Mouse (Mus musculus): Measurements from ENCODE around the gene Ddx11. TPM values are rescaled to one million over a fixed set of nuclear protein-coding genes. Genes with fewer than 3 reads are reported as not detected.

The Ddx11 gene
- polyA plus RNA-seq, 1 experiment from 2014 or later: 1.7 TPM

DNA sequence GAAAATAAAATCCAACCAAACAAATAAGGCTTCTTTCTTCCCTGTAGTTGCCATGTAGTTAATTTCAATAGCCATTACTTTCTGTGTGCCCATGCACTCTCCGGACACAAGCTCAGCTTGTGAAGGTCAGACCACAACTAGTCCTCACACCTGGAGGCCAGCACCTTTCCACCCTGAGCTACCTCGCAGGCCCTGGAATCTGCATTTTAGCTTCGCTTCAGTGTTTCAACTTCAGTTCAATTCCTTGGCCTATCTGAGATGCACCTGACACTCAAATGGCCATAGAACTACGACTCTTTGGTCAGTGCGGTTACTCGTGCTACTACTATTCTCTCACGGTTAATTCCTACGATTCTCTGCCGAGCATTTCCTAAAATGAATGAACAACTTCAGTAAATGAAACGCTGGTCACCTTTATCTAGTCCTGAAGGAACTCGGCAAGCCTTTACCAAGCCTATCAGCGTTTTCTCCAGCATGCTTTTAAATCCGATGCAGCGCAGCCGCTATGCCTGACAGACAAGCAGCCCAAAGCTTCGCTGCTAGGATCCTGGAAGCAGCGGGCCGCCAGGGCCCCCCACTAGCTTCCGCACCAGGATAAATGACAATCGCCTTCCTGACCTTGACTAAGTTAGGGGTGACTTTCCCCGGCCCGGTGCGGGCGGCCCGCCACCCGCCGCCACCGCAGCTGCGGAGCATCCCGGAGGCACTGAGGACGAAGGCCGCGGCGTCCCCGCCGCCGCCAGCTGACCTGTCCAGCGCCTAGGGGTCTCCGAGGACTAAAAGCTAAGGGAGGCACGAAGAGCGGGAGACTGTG, 22.5 kb upstream of the Ddx11 start:
- peak overlapping the region; percentile 91 for H3K4me3 ChIP-seq (ENCODE audit: low read depth, low read length)
- H3K4me1 ChIP-seq (replicated peaks; ENCODE audit: control insufficient read depth, insufficient read depth, low read length): 0 out of 2 replicates have a peak, but pooled peaks cover 4% of the 10 kb centered on the region
- H3K27ac ChIP-seq (ENCODE audit: low read depth, low read length): peak overlapping the region; percentile 95
- no peaks in the 10 kb centered on the region for H3K36me3 ChIP-seq (ENCODE audit: control insufficient read depth, insufficient read depth)
- H3K9ac ChIP-seq (ENCODE audit: low read depth, low read length): peak overlapping the region; percentile 86
- WGBS: under 1% methylated on average over 41 of the region's 41 CpGs
- H3K4me2 ChIP-seq (replicated peaks; ENCODE audit: low read depth): peak overlapping the region; percentile 63
- H3K9me3 ChIP-seq (ENCODE audit: control insufficient read depth): no peaks in the 10 kb centered on the region
- TF ChIP-seq CTCF (IDR thresholded peaks at IDR 0.05; ENCODE audit: low read depth): 0 out of 2 replicates have a peak, but pooled peaks have one; percentile 0
- ATAC-seq: peak; percentile 58
- H3K27me3 ChIP-seq (replicated peaks; ENCODE audit: control insufficient read depth, insufficient read depth, low read length): no peaks in the 10 kb centered on the region

DNA sequence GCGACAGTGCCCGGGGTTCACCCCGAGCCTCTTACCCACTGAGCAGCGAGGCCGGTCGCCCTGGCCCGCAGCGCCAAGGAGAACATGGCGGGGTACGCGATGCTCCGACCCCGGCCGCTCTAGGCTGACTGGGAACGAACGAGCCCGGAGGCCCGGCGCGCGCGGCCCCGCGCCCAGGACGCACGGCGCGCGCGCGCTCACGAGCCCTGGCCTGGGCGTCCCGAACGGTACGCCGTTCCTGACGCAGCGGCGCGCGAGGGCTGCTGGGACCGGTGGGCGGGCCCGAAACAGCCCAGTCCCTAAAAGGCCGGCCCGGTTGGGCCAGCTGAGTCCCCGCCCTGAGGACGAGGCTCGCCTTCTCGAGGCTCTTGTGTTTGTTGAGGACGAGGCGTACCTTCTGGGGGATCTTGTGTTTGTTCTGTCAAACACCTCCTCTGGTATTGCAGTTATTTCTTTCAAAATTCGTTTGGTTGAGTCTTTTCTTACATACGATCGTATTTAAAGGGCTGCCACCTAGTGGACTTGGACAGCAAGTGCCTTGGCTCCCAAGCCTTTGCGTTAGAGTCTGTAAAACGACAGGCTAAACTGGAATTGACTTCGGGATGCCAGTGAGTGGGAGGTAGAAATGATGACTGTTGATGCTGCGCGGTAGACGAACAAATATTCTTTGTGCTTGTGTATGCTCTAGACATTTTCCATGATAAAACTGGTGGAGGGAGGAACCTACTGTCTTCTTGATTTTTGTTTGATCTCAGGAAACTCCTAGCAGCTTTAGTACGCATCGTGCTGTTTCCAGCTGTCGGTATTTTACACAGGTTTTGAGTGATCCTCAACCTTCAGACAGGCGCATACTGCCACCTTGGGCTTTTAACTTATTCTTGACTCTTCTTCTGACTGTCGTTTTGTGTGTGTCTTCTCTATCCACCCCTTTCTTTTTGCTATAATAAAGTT, 21.7 kb upstream of the Ddx11 start, which contains the start of gene Ndufv2:
TSS of gene Ndufv2 (minus strand) at position 180 of the 951 bp plus-strand sequence.
- TF ChIP-seq CTCF (IDR thresholded peaks at IDR 0.05; ENCODE audit: low read depth): peak; percentile 82
- H3K9ac ChIP-seq (ENCODE audit: low read depth, low read length): peak within 1 kb of the TSS; percentile 86
- H3K4me3 ChIP-seq (ENCODE audit: low read depth, low read length): peak within 1 kb of the TSS; percentile 91
- H3K27ac ChIP-seq (ENCODE audit: low read depth, low read length): peak within 1 kb of the TSS; percentile 95
- H3K27me3 ChIP-seq (replicated peaks; ENCODE audit: control insufficient read depth, insufficient read depth, low read length): no peaks in the 10 kb centered on the region
- under 1% methylated on average over 66 of the region's 67 CpGs for WGBS
- 0 out of 2 replicates have a peak, but pooled peaks cover 4% of the 10 kb centered on the region for H3K4me1 ChIP-seq (replicated peaks; ENCODE audit: control insufficient read depth, insufficient read depth, low read length)
- peak; percentile 99 for ATAC-seq
- no peaks in the 10 kb centered on the region for H3K9me3 ChIP-seq (ENCODE audit: control insufficient read depth)
- peak within 1 kb of the TSS; percentile 63 for H3K4me2 ChIP-seq (replicated peaks; ENCODE audit: low read depth)
- no peaks in the 10 kb centered on the region for H3K36me3 ChIP-seq (ENCODE audit: control insufficient read depth, insufficient read depth)

DNA sequence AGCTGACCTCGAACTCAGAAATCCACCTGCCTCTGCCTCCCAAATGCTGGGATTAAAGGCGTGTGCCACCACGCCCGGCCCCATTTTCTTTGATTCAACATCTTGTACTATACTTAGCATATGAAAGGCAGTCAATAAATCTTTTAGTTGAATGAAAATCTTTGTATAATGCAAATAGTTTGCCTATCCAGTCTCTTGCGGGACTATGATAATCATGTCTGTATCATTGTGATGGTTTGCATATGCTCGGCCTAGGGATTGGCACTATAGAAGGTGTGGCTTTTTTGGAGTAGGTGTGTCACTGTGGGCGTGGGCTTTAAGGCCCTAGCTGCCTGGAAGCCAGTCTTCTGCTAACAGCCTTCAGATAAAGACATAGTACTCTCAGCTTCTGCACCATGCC, 19.2 kb upstream of the Ddx11 start:
- no peak overlapping the region for H3K9ac ChIP-seq (ENCODE audit: low read depth, low read length)
- WGBS: 80% methylated on average over 7 of the region's 7 CpGs
- no peaks in the 10 kb centered on the region for H3K4me1 ChIP-seq (replicated peaks; ENCODE audit: control insufficient read depth, insufficient read depth, low read length)
- no peak for ATAC-seq
- H3K27ac ChIP-seq (ENCODE audit: low read depth, low read length): no peak overlapping the region
- no peak overlapping the region for H3K4me3 ChIP-seq (ENCODE audit: low read depth, low read length)
- TF ChIP-seq CTCF (IDR thresholded peaks at IDR 0.05; ENCODE audit: low read depth): no peak
- H3K4me2 ChIP-seq (replicated peaks; ENCODE audit: low read depth): no peak overlapping the region
- H3K9me3 ChIP-seq (ENCODE audit: control insufficient read depth): no peaks in the 10 kb centered on the region
- H3K36me3 ChIP-seq (ENCODE audit: control insufficient read depth, insufficient read depth): no peaks in the 10 kb centered on the region
- no peaks in the 10 kb centered on the region for H3K27me3 ChIP-seq (replicated peaks; ENCODE audit: control insufficient read depth, insufficient read depth, low read length)

DNA sequence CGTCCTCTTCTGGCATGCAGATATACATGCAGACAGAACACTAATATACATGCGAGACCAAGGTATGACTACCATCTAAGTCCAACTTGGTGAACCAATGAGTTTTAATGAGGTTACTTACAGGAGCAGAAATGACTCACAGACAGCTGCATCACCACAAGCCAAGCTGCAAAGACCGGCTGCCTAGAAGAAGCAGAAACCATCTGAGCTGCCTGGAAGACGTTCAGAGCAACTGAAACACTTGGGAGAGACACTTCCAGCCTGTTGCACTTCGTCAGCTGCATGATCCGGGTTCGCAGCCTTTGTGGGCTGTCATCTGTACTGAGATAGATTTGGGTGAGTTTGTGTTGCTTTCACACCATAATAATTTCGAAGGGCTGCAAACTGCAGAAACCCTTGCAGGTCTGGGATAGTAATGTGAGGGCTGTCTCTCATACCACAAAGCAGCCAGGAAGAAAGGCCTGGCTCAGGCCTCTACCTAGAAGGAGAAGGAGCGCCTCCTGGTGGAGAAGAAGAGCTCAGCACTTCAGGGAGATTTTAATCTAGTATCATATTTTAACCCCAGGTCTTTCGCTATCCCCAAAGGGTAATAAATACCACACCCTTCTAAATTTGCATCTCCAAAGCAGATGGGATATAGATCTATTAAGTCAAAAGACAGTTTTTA, 16.6 kb upstream of the Ddx11 start:
- Histone ChIP-seq H3K4me2 (replicated peaks; ENCODE audit: low read depth) (no peak overlapping the region), H3K36me3 (ENCODE audit: control insufficient read depth, insufficient read depth) (no peaks in the 10 kb centered on the region), H3K4me3 (ENCODE audit: low read depth, low read length) (no peak overlapping the region), H3K4me1 (replicated peaks; ENCODE audit: control insufficient read depth, insufficient read depth, low read length) (no peaks in the 10 kb centered on the region), H3K27me3 (replicated peaks; ENCODE audit: control insufficient read depth, insufficient read depth, low read length) (no peaks in the 10 kb centered on the region), H3K9me3 (ENCODE audit: control insufficient read depth) (no peaks in the 10 kb centered on the region), H3K9ac (ENCODE audit: low read depth, low read length) (no peak overlapping the region), H3K27ac (ENCODE audit: low read depth, low read length) (no peak overlapping the region)
- TF ChIP-seq CTCF (IDR thresholded peaks at IDR 0.05; ENCODE audit: low read depth): peak; percentile 92
- no peak for ATAC-seq
- WGBS: 47% methylated on average over 10 of the region's 10 CpGs

DNA sequence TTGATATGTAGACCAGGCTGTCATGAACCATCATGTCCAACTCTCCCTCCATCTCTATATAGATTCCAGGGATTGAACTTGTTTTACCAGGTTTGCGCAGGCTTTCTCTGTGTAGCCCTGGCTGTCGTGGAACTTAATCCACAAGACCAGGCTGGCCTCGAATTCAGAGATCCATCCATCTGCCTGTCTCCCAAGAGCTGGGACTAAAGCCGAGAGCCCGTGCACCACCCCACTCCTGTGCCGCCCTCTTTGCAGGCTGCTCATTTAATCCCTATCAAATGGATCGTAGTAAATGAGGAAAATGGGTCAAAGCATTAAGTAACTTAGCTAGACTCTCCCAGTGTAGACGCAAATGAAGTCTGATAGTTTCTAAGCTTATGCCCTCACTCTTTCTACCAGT, 15.9 kb upstream of the Ddx11 start:
- TF ChIP-seq CTCF (IDR thresholded peaks at IDR 0.05; ENCODE audit: low read depth): no peak
- Histone ChIP-seq H3K27ac (ENCODE audit: low read depth, low read length) (no peak overlapping the region), H3K4me2 (replicated peaks; ENCODE audit: low read depth) (no peak overlapping the region), H3K9me3 (ENCODE audit: control insufficient read depth) (no peaks in the 10 kb centered on the region), H3K27me3 (replicated peaks; ENCODE audit: control insufficient read depth, insufficient read depth, low read length) (no peaks in the 10 kb centered on the region), H3K4me3 (ENCODE audit: low read depth, low read length) (no peak overlapping the region), H3K9ac (ENCODE audit: low read depth, low read length) (no peak overlapping the region), H3K4me1 (replicated peaks; ENCODE audit: control insufficient read depth, insufficient read depth, low read length) (peaks cover 6% of the 10 kb centered on the region), H3K36me3 (ENCODE audit: control insufficient read depth, insufficient read depth) (no peaks in the 10 kb centered on the region)
- 72% methylated on average over 8 of the region's 8 CpGs for WGBS
- no peak for ATAC-seq

Data from intestine, postnatal 0 days (tissue).